Mouse (Mus musculus): ENCODE results near the gene BC005537. TPM values are rescaled to one million over a fixed set of nuclear protein-coding genes. Genes with fewer than 3 reads are reported as not detected.
"Not testable (repeated sequence)": the region's sequence is repeated elsewhere in the genome, so short reads cannot be mapped to it uniquely, and the experiment has no call there.

The BC005537 gene
- 101 and 125 TPM in 2 replicates for total RNA-seq (2015; ENCODE audit: low replicate concordance)
- 68.5 and 78.0 TPM in 2 replicates for total RNA-seq (2017; ENCODE audit: low replicate concordance)

DNA sequence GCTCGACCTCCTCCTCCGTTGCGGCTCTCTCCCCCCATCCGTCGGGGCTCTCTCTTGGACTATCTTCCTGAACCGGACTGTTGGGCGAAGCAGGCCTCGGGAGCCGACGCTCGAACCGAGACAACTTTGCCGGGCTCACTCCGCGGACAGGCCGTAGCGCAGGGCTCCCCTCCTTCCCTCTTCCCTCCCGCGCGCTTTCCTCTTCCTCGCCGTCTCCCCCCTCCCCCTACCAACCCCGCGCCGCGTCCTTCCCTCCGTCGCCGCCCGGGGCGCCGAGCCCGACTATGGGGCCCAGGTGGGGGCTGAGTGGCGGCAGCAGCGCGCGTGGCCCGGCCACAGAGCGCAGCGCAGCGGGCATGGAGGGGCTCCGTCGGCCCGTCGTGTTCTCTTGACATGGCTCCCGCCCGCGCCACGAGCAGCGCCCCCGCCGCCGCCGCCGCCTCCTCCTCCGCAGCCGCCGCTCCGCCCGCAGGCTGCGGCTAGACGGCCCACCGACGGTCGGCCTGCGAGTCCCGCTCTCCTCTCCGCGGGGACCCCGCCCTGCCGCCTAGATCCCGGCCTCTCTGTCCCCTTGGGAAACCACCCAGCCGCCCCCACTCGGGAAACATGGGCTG lies at the start of gene BC005537:
BC005537 (plus strand) TSS at position 350 of the 614 bp plus-strand sequence.
- peak; percentile 2; the same call in 1 of the 2 replicates for ATAC-seq (replicated peaks; ENCODE audit: low FRiP score, poor library complexity, severe bottlenecking)

DNA sequence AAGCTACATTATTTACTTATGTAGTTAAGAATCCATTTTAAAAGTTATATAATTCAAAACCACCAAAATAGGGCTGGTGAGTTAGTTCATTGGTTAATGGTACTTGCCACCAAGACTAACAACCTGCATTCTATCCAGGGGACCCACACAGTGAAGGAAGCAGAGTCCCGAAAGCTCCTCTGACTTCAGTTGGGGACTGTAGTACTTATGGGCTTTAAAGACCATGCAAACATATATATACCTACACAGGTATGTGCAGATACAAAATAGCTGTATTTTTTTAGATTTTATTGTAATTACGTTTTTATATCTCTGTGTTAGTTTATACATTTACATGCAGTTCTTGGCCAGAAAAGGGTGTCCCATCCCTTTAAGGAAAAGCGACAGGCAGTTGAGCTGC lies 44.7 kb upstream of the BC005537 start:
- ATAC-seq (replicated peaks; ENCODE audit: low FRiP score, poor library complexity, severe bottlenecking), result no peak

DNA sequence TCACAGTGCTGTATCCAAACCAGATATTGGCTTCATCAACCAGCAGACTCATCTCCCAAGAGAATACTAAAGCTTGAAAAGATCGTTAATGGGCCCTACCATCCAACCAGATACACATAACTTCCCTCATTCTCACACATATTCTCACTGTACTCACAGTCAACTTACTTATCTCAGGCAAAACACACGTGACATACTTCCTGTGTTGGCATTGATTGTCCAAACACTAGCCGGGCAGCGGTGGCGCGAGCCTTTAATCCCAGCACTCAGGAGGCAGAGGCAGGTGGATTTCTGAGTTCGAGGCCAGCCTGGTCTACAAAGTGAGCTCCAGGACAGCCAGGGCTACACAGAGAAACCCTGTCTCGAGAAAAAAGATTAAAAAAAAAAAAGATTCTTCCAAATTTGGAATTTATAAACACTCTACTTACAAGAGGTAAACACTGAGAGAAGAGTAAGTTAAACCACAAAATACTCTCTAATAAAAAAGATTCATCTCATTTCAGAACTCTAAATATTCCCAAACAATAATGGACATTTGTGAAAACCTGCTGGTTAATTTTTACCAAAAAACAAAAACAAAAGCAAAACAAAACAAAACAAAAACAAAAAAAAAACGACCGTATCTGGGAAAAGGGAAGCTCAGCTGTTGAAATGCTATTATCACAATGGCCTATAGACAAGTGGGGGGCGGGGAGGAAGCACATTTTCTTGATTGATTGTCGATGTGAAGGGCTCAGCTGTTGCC lies 43.5 kb upstream of the BC005537 start:
- no peak for ATAC-seq (replicated peaks; ENCODE audit: low FRiP score, poor library complexity, severe bottlenecking)

DNA sequence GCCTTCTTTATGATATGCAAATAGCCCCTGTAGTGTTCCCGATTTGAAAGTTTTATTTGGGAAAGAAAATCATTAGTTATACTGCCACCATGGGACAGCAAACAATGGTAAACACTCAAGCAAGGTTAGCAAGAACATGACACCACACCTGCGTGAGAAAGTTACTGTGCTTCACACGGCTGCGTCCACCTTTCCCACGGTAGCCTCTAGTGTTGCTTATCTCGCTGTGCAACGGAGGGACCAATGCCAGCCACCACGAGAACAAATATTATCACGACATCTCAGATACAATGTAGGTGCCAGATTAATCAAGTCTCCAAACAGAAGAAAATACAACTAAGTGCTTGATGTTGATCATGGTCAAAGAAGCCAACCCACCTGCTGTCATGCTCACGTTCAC lies 42.0 kb upstream of the BC005537 start:
- ATAC-seq (replicated peaks; ENCODE audit: low FRiP score, poor library complexity, severe bottlenecking), result no peak

DNA sequence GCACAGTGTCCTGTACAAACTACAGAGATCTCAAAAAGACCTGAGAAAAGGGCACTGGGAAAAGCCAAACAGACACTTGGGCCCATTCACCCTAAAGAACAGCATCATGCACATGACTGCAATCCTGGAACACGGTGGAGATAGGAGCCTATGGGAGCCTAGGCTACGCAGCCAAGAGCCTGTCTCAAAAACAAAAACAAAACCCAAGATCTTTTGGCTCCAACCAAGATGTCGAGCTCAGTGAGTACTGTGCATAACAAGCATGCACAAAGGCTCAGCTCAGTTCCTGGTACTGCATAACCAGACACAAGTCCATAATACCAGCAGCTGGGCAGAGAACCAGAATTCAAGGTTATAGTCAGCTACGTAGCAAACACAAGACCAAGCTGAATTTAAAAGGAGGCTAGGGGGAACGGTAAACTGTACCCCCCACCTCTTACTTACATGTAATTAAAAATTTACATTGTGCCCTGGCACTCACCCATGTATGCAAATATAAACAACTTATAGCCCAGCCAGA lies 41.0 kb upstream of the BC005537 start:
- ATAC-seq (replicated peaks; ENCODE audit: low FRiP score, poor library complexity, severe bottlenecking), result no peak

DNA sequence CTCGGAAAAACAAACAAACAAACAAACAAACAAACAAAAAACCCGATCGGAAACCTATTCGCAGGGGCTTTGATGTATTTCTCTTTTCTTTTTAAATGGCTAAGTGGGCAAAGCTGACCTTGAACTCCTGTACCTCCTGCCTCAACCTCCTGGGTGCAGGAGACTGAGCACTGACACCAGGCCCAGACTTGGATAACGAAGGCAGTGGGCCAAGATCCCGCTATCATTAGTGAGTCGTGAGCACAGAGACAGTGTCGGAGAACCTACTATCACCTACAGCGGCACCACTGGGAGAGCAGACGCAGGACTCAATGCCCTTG lies 40.4 kb upstream of the BC005537 start:
- ATAC-seq (replicated peaks; ENCODE audit: low FRiP score, poor library complexity, severe bottlenecking), result no peak

DNA sequence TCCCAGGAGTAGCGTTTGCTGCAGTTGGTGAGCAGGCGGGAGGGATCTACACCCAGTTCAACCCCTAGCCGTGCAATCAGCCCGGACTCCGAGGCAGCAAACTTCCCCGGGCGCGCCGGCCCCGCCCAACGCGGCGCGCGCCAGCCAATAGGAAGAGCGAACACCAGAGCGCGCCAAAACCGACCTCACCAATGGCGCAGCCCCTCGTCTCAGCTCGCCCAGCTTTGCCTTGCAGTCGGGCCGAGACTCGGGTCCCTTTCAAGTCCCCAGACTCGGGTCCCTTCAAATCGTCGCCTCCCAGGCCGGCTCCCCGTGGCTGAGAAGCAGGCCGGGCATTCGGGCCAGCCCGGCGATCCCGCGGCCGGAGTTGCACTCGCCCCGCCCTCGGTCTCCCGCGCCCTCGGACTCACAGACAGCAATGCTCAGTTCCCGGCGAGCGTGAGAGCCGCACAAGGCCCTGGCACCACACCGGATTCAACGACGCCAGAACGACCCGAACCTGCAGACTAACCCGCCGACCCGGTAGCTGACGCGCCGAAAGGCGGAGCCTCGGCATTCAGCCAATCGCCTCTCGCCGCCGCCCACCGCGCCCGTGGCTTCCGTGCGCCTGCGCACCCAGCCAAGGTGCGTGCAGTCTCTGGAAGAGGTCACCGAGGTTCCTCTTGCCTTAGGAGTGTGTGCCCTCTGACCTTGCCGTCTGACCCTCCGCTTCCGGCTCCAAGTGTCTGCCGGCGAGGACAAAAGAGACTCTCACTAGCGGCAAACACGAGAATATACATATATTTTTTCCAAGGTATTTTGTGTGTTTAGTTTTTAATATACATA lies 39.8 kb upstream of the BC005537 start, which contains the start of gene Gmnn:
Gmnn (minus strand) TSS at position 521 of the 825 bp plus-strand sequence.
- ATAC-seq (replicated peaks; ENCODE audit: low FRiP score, poor library complexity, severe bottlenecking), result peak; percentile 95

DNA sequence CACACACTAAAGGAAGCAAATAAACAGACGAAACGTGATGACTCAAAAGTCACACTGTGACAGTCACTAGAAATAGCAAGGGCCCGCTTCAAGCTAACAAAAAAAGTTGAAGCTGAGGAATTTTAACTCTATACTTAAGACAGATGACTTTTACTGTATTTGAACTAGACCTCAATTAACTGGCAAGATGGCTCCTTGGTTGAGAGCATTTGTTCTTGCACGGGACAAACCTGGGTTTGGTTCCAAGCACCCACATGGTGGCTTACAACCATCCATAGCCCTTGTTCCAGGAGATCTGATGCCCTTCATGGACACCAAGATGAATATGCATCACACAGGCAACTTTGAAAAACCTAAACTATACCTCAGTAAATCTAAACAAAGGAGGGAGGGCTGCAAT lies 39.2 kb upstream of the BC005537 start:
- no peak for ATAC-seq (replicated peaks; ENCODE audit: low FRiP score, poor library complexity, severe bottlenecking)

DNA sequence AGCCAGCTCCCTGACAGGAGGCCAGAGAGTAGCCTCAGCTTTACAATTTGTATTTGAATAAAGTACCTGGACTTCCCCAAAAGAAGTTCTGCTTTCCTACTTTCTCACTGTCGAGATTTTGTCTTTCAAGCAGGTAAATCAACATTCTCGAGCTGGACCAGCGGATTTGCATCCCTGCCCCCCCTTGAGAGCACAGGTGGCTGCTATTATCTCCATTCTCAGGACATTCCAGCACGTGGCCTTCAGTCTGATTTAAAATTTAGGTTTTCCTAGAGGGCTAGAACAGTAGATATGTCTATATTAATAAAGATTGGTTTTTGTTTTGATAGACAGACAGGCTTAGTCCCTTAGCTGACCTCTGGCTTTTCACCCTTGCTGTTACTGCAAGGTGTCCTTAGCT lies 33.6 kb upstream of the BC005537 start:
- not testable (repeated sequence) for ATAC-seq (replicated peaks; ENCODE audit: low FRiP score, poor library complexity, severe bottlenecking)

DNA sequence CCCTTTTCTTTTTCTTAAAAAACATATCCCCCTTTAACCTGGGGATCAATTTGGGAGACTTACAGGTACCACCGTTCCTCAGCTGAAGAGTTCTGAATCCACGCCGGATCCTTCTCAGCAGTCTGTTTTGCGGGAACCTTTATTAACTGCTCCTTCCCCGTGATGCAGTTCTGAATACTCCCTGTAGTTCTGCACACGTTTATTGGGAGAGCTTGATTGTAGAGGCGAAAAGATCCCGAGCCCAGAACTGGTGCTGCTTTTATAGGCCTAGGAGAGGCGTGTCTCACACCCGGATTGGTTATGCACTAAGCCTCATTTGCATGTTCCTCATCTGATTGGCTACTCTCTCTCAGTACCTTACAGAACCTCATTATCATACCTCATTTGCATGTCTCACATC lies 30.0 kb upstream of the BC005537 start:
- not testable (repeated sequence) for ATAC-seq (replicated peaks; ENCODE audit: low FRiP score, poor library complexity, severe bottlenecking)

DNA sequence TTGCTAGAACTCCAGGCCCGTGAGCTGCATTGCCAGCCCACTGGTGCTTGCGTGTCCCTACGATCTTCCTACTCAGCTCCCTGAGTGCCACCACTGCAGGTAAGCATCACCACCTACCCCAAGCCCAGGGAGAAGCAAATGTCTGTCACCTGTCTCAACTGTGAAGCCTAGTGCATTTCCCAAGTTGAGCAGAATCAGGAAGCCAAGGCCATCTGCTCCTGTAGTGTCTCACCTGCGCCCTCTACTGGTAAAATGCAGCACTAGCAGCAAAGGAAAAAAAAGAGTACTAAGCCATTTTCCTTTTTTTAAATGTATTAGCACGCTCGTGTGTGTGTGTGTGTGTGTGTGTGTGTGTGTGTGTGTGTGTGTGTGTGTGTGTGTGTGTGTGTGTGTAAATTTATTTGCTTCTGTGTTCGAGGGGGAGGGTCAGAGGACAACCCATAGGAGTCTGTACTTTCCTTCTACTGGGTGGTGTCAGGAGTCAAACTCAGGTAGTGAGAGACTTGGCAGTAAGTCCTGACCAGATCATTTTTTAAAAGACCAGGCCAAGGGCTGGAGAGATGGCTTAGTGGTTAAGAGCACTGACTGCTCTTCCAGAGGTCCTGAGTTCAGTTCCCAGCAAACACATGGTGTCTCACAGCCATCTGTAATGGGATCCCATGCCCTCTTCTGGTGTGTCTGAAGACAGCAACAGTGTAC lies 25.2 kb upstream of the BC005537 start:
- peak; percentile 77 for ATAC-seq (replicated peaks; ENCODE audit: low FRiP score, poor library complexity, severe bottlenecking)

DNA sequence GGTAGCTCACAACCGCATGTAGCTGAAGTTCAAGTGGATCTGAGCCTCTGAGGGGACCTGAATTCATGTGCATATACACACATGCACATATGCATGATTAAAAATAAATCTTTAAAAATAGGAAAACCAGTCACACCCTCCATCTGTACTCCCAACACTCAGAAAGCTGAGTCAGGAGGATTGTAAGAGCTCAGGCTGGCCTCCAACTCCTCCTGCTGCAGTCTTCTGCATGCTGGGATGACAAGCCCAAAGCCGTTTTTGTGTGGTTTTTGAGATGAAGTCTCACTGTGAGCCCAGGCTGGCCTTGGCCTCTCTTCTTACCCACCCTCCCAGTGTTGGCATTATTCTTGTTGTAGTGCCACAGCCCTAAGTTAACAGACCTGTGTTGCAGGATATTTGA lies 23.4 kb upstream of the BC005537 start:
- no peak for ATAC-seq (replicated peaks; ENCODE audit: low FRiP score, poor library complexity, severe bottlenecking)

DNA sequence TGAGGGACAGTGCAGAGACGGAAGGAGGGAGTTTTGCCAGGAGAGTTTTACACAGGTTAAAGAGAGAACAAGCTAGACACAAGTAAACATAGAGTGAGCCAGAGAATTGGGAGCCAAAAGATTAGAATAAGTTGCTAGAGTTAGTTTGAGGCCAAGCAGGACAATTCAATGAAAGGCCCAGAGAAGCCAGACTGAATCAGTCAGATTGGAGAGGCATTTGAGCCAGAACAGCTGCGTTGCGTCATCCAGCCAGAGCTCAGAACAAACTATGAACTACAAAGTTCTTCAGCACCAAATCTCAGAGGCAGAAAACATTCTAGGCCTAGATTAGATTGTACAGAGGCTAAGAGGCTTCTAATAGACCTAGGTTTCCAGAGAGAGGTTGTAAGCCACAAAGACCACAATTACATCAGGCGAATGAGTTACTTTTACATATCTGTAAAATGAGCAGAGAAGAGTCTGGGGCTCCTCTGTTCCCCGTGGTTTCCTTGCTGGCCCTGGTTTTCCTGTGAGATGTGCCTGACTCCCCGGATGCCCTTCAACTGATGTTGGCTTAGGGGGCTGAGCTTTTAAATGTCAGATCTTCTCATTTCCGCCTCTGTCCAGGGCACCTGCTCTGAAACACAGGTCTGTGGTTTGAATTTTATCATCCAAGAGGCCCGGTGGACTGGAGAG lies 22.6 kb upstream of the BC005537 start:
- ATAC-seq (replicated peaks; ENCODE audit: low FRiP score, poor library complexity, severe bottlenecking), result no peak

DNA sequence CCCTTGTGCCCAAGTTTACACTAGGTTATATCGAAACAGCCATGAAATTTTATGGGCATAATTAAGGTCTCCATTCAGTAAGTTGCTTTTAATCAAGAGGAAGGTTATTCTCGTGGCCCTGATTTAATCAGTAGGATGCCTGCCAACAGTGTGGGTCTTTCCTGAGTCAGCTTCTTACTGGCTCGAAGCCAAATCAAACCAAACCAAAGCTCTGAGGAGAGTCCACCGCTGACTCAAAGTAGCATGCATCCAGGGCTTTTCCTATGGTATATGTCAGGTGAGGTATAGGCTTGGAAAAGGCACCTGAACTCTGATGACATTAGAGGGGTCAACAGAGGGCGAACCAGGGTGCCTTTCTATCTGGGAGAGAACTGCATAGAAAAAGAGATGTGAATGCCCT lies 19.5 kb upstream of the BC005537 start:
- ATAC-seq (replicated peaks; ENCODE audit: low FRiP score, poor library complexity, severe bottlenecking), result no peak

DNA sequence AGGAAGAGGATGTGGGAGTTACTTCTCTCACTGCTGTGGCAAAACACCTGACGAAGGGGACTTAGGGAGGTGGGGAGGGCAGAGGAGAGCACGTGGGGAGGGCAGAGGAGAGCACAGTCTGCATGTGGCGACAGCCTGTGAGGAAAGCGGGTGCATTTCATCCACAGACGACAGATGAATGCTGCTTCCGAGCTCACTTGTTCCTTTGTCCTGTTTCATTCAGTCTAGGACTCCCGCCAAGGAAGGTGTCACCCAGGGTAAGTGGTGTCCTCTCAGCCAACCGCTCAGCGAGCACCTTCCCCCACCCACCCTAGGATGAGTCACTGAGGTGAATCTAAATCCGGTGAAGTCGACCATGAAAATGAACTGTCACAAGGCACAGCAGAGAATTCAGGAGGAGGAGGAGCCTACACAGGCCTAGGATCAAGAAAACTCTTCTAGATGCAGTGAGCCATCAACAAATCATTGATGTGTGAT lies 15.4 kb upstream of the BC005537 start:
- ATAC-seq (replicated peaks; ENCODE audit: low FRiP score, poor library complexity, severe bottlenecking), result no peak

DNA sequence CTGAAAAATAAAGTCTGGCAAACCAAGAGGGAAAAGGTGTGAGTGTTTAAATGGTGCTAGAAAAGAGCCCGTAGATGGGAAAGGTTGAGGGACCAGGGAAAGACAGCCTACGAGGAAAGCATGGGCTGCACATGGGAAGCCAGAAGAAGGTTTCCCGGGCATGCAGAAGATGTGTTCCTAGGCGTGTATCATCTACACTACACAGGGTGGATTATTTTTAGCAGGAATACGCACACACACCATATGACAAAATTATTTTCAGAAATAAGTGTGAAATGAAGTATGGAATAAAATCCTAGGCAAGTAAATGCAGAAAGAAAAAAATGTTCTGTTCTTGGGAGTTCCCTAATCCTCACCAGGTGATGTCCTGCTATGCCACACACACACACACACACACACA lies 14.0 kb upstream of the BC005537 start:
- no peak for ATAC-seq (replicated peaks; ENCODE audit: low FRiP score, poor library complexity, severe bottlenecking)

DNA sequence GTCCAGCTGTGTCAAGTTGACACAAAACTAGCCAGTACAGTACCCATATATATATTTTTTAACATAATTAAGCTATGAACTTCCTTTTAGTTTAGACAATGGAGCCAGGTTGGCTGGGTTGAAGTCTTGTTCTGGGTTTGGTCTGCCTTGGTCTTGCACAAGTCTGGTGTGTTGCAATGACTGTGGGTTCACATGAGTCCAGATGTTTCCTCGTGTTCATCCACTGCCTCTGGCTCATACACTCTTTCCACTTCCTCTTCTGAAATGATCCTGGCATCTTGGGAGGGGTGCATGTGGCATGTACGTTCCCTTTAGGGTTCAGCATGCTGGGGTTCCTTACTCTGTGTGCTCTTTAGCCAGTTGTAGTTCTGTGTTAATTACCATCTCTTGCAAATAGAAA lies 10.1 kb upstream of the BC005537 start:
- ATAC-seq (replicated peaks; ENCODE audit: low FRiP score, poor library complexity, severe bottlenecking), result no peak

DNA sequence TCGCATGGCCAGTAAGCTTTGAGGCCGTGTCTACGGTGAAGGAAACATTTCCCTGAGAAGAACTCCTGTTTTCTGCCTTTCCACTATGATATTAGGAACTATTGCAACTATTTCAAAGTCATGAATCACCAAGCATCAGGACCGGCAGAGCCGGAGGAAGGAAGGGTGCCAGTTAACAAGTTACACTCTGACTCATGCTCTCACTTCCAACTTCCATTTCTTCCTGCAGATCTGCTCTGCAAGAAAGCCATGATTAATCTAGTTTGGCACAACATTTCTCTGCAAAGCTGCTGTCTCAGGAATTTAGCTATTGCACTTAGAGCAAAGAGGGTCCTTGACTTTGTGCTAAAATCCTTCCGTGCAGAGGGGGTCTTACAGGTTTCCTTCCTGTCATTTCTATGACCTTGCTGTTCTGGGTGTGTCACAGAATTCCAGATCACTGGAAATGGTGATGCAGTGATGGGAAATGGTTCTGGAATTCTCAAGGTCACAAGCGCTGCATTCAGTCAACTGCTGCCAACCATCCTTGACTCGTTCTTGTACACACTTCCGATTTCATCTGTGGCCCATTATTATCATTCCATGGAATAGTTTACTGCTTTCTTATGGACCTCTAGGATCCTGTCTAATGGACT lies 8.9 kb upstream of the BC005537 start:
- no peak for ATAC-seq (replicated peaks; ENCODE audit: low FRiP score, poor library complexity, severe bottlenecking)

DNA sequence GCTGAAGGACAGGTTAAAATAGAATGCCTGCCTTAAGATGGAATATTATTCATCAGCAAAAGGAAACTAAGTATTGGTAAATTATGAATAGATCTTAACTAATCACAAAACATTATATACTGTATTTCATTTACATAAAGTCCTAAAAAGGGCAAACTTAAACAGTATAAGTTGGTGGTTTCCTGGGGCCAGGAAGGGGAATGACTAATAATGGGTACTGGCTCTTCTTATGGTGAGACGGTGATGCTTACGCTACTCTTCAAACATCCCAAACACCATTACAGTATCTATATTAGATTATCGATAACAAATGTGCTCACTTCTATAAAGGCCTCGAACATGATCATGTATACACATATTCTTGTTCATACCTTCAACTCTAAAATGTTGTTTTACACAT lies 2.8 kb upstream of the BC005537 start:
- no peak for ATAC-seq (replicated peaks; ENCODE audit: low FRiP score, poor library complexity, severe bottlenecking)

All from erythroid progenitor cell, adult 5-6 weeks (primary cell).